Mouse (Mus musculus): ENCODE measurements at regions not wholly inside any gene's neighbourhood (a gene's known extent, or its start where the extent isn't known, plus 50 kb on each side); places are given as distances from the start of the nearest gene placed in this dataset.

DNA sequence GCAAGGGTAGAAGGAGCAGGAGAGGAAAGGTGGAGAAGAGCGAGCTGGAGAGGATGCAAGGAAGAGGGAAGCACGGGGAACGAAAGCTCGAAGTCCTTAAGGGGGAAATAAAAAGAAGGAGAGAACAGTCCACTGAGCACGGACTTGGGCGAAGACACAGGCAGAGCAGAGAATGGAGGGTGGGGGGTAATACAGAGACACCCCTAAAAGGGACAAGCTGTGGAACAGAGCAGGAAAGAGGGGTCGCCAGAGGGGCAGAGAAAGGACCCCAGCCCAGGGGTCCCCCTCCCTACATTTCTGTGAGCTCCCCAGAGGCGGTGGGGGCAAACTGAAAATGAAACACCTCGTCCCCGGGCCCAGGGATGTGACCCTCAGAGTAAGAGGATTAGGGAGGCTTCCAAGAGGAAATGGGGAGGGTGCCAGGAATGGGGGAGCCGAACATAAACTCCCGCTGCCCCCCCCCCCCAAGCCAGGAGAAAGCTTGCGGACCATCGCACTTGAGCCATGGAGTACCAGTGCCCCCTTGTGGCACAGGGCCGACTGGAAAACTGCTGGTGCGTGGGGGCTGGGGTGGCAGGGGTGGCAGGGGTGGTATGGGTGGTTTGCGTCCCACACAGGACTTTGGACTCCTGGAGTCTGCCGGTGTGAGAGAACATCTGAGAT is 103.5 kb upstream of the Pja1 start:
- Histone ChIP-seq H3K36me3 (replicated peaks; ENCODE audit: insufficient read depth, low read length) (no peaks in the 10 kb centered on the region), H3K27ac (ENCODE audit: low read depth) (no peak overlapping the region), H3K27me3 (ENCODE audit: insufficient read depth, low read length) (peaks cover 6% of the 10 kb centered on the region; the same call in 1 of the 2 replicates), H3K9me3 (ENCODE audit: low read length) (no peaks in the 10 kb centered on the region), H3K4me1 (ENCODE audit: insufficient read depth) (no peaks in the 10 kb centered on the region), H3K9ac (replicated peaks) (no peak overlapping the region), H3K4me2 (ENCODE audit: low read depth, low read length) (peak overlapping the region; percentile 66), H3K4me3 (ENCODE audit: low read depth, low read length) (peak overlapping the region; percentile 26)
- DNase-seq (peak; percentile 67), ATAC-seq (peak; percentile 33; the same call in 1 of the 2 replicates)
- TF ChIP-seq CTCF (IDR thresholded peaks at IDR 0.05; ENCODE audit: low read depth) (peak; percentile 77), EP300 (IDR thresholded peaks at IDR 0.05; ENCODE audit: low read depth) (no peak)
- WGBS (ENCODE audit: insufficient replicate concordance): 27% methylated on average over 16 of the region's 18 CpGs

DNA sequence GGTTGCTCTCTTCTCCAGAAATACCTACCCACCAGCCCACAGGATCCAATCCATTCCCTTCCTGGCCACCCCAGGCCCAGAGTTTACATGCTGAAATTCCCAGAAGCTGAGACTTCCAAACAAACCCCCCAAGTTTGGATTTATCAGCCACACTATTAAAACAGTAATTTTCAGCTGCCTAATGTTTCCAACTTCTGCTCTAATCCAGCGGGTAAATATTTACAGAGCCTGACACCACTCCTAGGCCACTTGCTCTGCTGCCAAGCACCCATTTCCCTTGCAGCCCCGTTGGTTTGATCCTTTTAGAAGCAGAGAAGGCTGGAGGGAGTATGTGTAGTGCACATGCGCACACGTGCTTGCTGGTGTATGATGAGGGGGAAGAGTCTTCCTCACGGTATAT is 99.1 kb upstream of the Pja1 start:
- DNase-seq (no peak), ATAC-seq (no peak)
- no peaks in the 10 kb centered on the region for H3K36me3 ChIP-seq (replicated peaks; ENCODE audit: insufficient read depth, low read length)
- no peak overlapping the region for H3K4me2 ChIP-seq (ENCODE audit: low read depth, low read length)
- H3K4me3 ChIP-seq (ENCODE audit: low read depth, low read length): no peak overlapping the region
- no peak overlapping the region for H3K27ac ChIP-seq (ENCODE audit: low read depth)
- peaks cover 17% of the 10 kb centered on the region; the same call in 1 of the 2 replicates for H3K27me3 ChIP-seq (ENCODE audit: insufficient read depth, low read length)
- no peaks in the 10 kb centered on the region for H3K4me1 ChIP-seq (ENCODE audit: insufficient read depth)
- no peak overlapping the region for H3K9ac ChIP-seq (replicated peaks)
- H3K9me3 ChIP-seq (ENCODE audit: low read length): no peaks in the 10 kb centered on the region
- TF ChIP-seq CTCF (IDR thresholded peaks at IDR 0.05; ENCODE audit: low read depth) (no peak), EP300 (IDR thresholded peaks at IDR 0.05; ENCODE audit: low read depth) (no peak)
- WGBS (ENCODE audit: insufficient replicate concordance): 55% methylated on average over 5 of the region's 5 CpGs

DNA sequence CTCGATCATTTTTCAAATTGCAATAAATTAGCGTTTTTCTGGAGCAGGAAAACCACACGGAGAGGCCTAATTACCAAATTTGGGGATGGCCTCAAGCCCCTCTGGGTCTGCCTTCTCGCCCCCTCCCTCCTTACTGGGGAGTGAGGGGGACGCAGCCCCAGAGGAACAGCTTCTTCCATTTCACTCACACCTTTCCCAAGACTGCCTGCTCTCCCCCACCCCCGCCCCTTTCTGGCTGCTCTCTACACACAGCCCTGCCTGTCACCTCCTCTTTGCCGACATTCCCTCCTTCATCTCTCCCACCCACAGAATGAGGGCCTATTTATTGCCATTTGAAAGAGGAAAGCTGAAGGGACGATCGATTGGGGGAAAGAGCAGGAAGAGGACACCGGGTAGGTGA is 97.2 kb upstream of the Pja1 start:
- ATAC-seq (no peak), DNase-seq (no peak)
- Histone ChIP-seq H3K27me3 (ENCODE audit: insufficient read depth, low read length) (peaks cover 17% of the 10 kb centered on the region; the same call in 1 of the 2 replicates), H3K9ac (replicated peaks) (no peak overlapping the region), H3K4me3 (ENCODE audit: low read depth, low read length) (no peak overlapping the region), H3K36me3 (replicated peaks; ENCODE audit: insufficient read depth, low read length) (no peaks in the 10 kb centered on the region), H3K27ac (ENCODE audit: low read depth) (no peak overlapping the region), H3K4me2 (ENCODE audit: low read depth, low read length) (no peak overlapping the region), H3K4me1 (ENCODE audit: insufficient read depth) (no peaks in the 10 kb centered on the region), H3K9me3 (ENCODE audit: low read length) (no peaks in the 10 kb centered on the region)
- 27% methylated on average over 9 of the region's 10 CpGs for WGBS (ENCODE audit: insufficient replicate concordance)
- TF ChIP-seq CTCF (IDR thresholded peaks at IDR 0.05; ENCODE audit: low read depth): no peak
- TF ChIP-seq EP300 (IDR thresholded peaks at IDR 0.05; ENCODE audit: low read depth): no peak

DNA sequence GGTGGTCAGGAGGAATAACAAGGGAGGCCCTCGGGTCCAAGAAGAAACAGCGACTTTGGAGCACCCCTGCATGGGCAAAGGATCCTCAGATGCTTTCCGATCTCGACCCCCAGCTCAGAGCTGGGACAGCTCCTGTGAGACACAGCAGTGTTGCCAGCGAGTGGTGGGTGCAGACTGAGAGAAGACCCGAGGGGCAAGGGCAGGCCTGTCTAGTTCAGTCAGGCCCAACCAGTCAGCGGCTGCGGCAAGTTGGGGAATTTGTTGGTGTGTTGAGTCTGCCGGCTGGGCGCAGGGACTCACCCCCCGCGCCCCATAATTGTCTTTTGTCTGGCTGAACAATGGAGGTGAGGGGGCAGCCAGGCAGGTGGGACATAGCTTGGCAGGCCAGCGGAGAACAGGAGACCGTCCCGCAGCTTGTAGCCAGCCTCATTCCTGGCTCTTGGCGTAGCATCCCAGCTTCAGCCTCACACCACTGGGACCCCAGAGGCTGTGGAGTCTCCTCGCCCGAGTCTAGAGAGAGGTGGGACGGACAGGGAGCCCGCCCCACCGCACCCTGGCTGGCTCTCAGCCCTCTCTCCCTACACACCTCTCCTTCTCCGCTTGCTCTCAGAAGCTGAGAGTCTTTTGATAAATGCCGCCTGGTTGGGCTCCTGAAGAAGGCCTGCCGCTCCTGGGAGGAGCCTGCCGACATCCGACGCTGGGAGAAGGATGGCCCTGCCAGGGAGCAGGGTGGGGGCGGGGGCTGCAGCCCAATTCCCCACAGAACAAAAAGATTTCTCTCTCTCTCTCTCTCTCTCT is 96.5 kb upstream of the Pja1 start:
- no peak for TF ChIP-seq CTCF (IDR thresholded peaks at IDR 0.05; ENCODE audit: low read depth)
- Histone ChIP-seq H3K9ac (replicated peaks) (no peak overlapping the region), H3K27ac (ENCODE audit: low read depth) (no peak overlapping the region), H3K27me3 (ENCODE audit: insufficient read depth, low read length) (peaks cover 17% of the 10 kb centered on the region; the same call in 1 of the 2 replicates), H3K4me1 (ENCODE audit: insufficient read depth) (no peaks in the 10 kb centered on the region), H3K4me2 (ENCODE audit: low read depth, low read length) (no peak overlapping the region), H3K9me3 (ENCODE audit: low read length) (no peaks in the 10 kb centered on the region), H3K4me3 (ENCODE audit: low read depth, low read length) (no peak overlapping the region), H3K36me3 (replicated peaks; ENCODE audit: insufficient read depth, low read length) (no peaks in the 10 kb centered on the region)
- ATAC-seq: no peak
- 36% methylated on average over 25 of the region's 28 CpGs for WGBS (ENCODE audit: insufficient replicate concordance)
- DNase-seq: no peak

DNA sequence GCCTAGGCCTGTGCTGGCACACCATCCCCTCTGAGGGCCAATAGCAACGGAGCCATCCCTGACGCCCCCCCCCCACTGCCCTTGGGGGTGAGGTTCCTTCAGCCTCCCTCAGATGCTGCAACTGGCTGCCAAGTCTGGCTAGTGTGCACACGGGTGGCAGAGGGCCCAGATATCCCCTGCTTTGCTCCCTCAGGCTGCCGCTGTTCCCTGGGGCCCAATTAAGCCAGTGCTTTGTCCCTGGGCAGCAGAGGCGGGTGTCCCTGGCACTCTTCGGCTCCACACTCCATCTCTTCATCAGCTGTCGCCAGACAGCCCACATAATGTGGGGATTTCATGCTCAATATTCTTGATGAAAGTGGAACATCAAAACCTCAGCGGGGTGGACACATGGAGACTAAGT is 90.9 kb upstream of the Pja1 start:
- DNase-seq: no peak
- Histone ChIP-seq H3K4me3 (ENCODE audit: low read depth, low read length) (no peak overlapping the region), H3K4me1 (ENCODE audit: insufficient read depth) (no peaks in the 10 kb centered on the region), H3K4me2 (ENCODE audit: low read depth, low read length) (no peak overlapping the region), H3K9ac (replicated peaks) (no peak overlapping the region), H3K9me3 (ENCODE audit: low read length) (no peaks in the 10 kb centered on the region), H3K36me3 (replicated peaks; ENCODE audit: insufficient read depth, low read length) (no peaks in the 10 kb centered on the region), H3K27ac (ENCODE audit: low read depth) (no peak overlapping the region), H3K27me3 (ENCODE audit: insufficient read depth, low read length) (peaks cover 10% of the 10 kb centered on the region; the same call in 1 of the 2 replicates)
- no peak for TF ChIP-seq CTCF (IDR thresholded peaks at IDR 0.05; ENCODE audit: low read depth)
- no peak for TF ChIP-seq EP300 (IDR thresholded peaks at IDR 0.05; ENCODE audit: low read depth)
- no peak for ATAC-seq
- 83% methylated on average over 6 of the region's 8 CpGs for WGBS (ENCODE audit: insufficient replicate concordance)

DNA sequence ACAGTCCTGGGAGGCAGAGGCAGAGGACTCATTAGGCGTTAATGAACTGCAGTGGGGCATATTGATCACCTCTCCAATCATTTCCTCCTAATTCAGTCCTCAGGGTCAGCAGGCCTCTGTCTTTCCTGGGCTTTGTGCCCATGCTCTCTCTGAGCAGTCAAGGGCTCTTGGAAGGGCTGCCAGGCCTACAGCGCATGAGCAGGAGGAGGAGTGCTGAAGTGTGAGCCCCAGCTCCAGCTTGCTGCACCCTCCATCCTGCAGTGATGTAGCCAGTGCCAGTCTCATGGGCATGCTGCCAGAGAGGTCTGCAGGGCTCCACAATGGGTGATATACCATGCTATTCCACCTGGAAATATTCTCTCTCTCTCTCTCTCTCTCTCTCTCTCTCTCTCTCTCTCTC is 89.6 kb upstream of the Pja1 start:
- H3K36me3 ChIP-seq (replicated peaks; ENCODE audit: insufficient read depth, low read length): no peaks in the 10 kb centered on the region
- no peak for TF ChIP-seq CTCF (IDR thresholded peaks at IDR 0.05; ENCODE audit: low read depth)
- no peak for TF ChIP-seq EP300 (IDR thresholded peaks at IDR 0.05; ENCODE audit: low read depth)
- no peak for DNase-seq
- no peak overlapping the region for H3K27ac ChIP-seq (ENCODE audit: low read depth)
- H3K4me2 ChIP-seq (ENCODE audit: low read depth, low read length): no peak overlapping the region
- no peaks in the 10 kb centered on the region for H3K9me3 ChIP-seq (ENCODE audit: low read length)
- H3K4me1 ChIP-seq (ENCODE audit: insufficient read depth): no peaks in the 10 kb centered on the region
- H3K4me3 ChIP-seq (ENCODE audit: low read depth, low read length): no peak overlapping the region
- no peaks in the 10 kb centered on the region for H3K27me3 ChIP-seq (ENCODE audit: insufficient read depth, low read length)
- H3K9ac ChIP-seq (replicated peaks): no peak overlapping the region
- ATAC-seq: no peak
- 85% methylated on average over 2 of the region's 2 CpGs for WGBS (ENCODE audit: insufficient replicate concordance)
